Mouse (Mus musculus) cerebellum, adult 2 months (tissue): Measurements from ENCODE around the gene Cfap45.

ENCODE experiments used
- CTCF ChIP-seq: fragments of 200-500 bp; IDR thresholded peaks from 2 replicates; pipeline ENCODE4 v1.5.1; 2011; ENCODE audit warnings: low read depth, mild to moderate bottlenecking, control low read depth, low read length, moderate library complexity, borderline replicate concordance; ENCODE audit not compliant: insufficient read depth
- POLR2A ChIP-seq: fragments of 200-500 bp; IDR thresholded peaks from 2 replicates; pipeline ENCODE4 v1.6.1; 2011; ENCODE audit warnings: low read length, control low read depth, borderline replicate concordance; ENCODE audit not compliant: insufficient read depth

- TF ChIP-seq CTCF: peak; percentile 96
- TF ChIP-seq POLR2A: no peak
Measured at GRCm38 (mm10) chr1:172490261-172490661, 30.3 kb upstream of the Cfap45 start.
